Mouse (Mus musculus): ENCODE results near the gene Btbd35f14. TPM values are rescaled to one million over a fixed set of nuclear protein-coding genes. Genes with fewer than 3 reads are reported as not detected.
"Not testable (repeated sequence)": the region's sequence is repeated elsewhere in the genome, so short reads cannot be mapped to it uniquely, and the experiment has no call there.

The Btbd35f14 gene
- not detected in 2 replicates for total RNA-seq (2017)

- ATAC-seq (ENCODE audit: extremely low read depth, insufficient number of reproducible peaks, low FRiP score, poor library complexity, severe bottlenecking): not testable (repeated sequence)
Observed at GRCm38 (mm10) chrX:33702249-33702648, at the start of gene Btbd35f14. TSS of gene Btbd35f14 (minus strand) at chrX:33702349.

GRCm38 (mm10) chrX:33656872-33657271 is 45.3 kb downstream of the Btbd35f14 start, which contains the start of gene Btbd35f13:
TSS of gene Btbd35f13 (plus strand) at chrX:33657172.
- not testable (repeated sequence) for ATAC-seq (ENCODE audit: extremely low read depth, insufficient number of reproducible peaks, low FRiP score, poor library complexity, severe bottlenecking)

Other genes with a start within 250 kb of the Btbd35f14 start
- not detected in 2 replicates for gene Btbd35f15, start 125.0 kb downstream of the Btbd35f14 start, total RNA-seq (2017)
- gene Btbd35f13, start 45.2 kb downstream of the Btbd35f14 start, total RNA-seq (2017): not detected in 2 replicates